8 mouse cellular contexts compared by ENCODE assay signal in the genomic region with DNA sequence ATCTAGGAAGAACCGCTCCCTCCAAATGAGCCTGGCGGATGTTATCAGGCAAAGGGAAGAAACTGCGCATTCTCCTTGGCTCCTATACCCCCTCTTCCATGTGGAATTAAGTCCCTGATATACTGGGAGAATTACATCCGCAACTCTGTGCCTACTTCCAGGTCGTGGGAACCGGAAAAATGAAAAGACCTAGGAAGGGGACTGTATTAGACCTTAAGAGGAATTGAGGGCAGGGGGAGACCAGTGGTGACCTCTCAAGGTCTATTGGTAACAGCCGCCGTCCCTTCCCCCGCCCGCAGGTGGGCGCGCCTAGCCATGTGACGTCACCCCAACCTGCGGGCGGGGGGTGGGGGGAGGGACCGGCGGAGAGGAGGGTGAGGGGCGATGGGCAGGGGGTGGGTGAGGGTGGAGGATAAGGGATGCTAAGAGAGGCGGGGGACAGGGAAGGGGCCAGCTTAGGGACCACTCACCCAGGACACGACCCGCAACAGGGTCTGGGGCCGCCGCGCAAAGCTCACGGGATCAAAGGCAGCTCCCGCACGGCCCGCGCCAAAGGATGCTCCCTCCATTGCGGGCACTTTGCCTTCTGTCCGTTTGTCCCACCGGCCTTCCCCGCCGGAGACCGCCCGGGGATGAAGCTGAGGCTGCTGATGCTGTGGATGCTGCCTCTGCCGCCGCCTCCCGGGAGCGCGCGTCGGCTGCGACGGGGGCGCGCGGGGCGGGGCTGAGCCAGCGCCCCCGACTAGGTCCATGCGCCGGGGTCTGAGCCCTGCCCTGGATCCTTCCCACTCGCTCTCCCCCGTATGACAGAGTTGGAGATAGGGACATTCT. TPM values are rescaled to one million over a fixed set of nuclear protein-coding genes. Genes with fewer than 3 reads are reported as not detected.
DNase-seq lines count a peak whose midpoint lies in the region; ATAC-seq and TF ChIP-seq lines count a peak whose summit lies in the region.

A gene (minus strand): TSS at position 705 of the 831 bp plus-strand sequence.

- intact Hi-C loops in heart, postnatal 36 days (cut with DNase I) = no loop called here

- H3K36me3 ChIP-seq in heart, embryonic 11.5 days (ENCODE audit: control insufficient read depth, insufficient read depth, low read length) = 0 out of 2 replicates have a peak, but pooled peaks cover 5% of the 10 kb centered on the region
- peaks cover 22% of the 10 kb centered on the region for H3K36me3 ChIP-seq in E14TG2a.4 (ENCODE audit: insufficient read depth, low read length)
- peaks cover 8% of the 10 kb centered on the region for H3K36me3 ChIP-seq in embryonic facial prominence, embryonic 11.5 days (replicated peaks; ENCODE audit: control insufficient read depth, insufficient read depth, low read depth, low read length)
- H3K36me3 ChIP-seq in intestine, embryonic 15.5 days = no peaks in the 10 kb centered on the region
- H3K36me3 ChIP-seq in midbrain, embryonic 14.5 days (ENCODE audit: control insufficient read depth, insufficient read depth, low read length) = peaks cover 14% of the 10 kb centered on the region

- TF ChIP-seq CTCF in E14TG2a.4 (conservative IDR thresholded peaks at IDR 0.05; ENCODE audit: low read length) = no peak

- ATAC-seq in heart, embryonic 11.5 days (replicated peaks; ENCODE audit: insufficient number of reproducible peaks, low FRiP score, low TSS enrichment) = no peak
- ATAC-seq in embryonic facial prominence, embryonic 11.5 days (replicated peaks; ENCODE audit: insufficient number of reproducible peaks, low FRiP score, low TSS enrichment, low read depth) = no peak
- 0 out of 2 replicates have a peak, but pooled peaks have one; percentile 3 for ATAC-seq in intestine, embryonic 15.5 days
- peak; percentile 66 for ATAC-seq in midbrain, embryonic 14.5 days (ENCODE audit: low FRiP score, low TSS enrichment)

- peaks cover 8% of the 10 kb centered on the region for H3K4me1 ChIP-seq in heart, embryonic 11.5 days (ENCODE audit: control insufficient read depth, insufficient read depth, low read length)
- H3K4me1 ChIP-seq in E14TG2a.4 (replicated peaks; ENCODE audit: low read depth, low read length) = peaks cover 67% of the 10 kb centered on the region
- H3K4me1 ChIP-seq in embryonic facial prominence, embryonic 11.5 days (ENCODE audit: control insufficient read depth, insufficient read depth, low read length) = peaks cover 4% of the 10 kb centered on the region
- H3K4me1 ChIP-seq in intestine, embryonic 15.5 days (replicated peaks) = peaks cover 21% of the 10 kb centered on the region
- peaks cover 29% of the 10 kb centered on the region for H3K4me1 ChIP-seq in midbrain, embryonic 14.5 days (ENCODE audit: control insufficient read depth, insufficient read depth, low read length)

- H3K9ac ChIP-seq in heart, embryonic 11.5 days (ENCODE audit: low read depth, low read length) = peak within 1 kb of the TSS; percentile 47
- peak within 1 kb of the TSS; percentile 63 for H3K9ac ChIP-seq in embryonic facial prominence, embryonic 11.5 days (replicated peaks; ENCODE audit: low read length)
- H3K9ac ChIP-seq in intestine, embryonic 15.5 days = peak within 1 kb of the TSS; percentile 51
- H3K9ac ChIP-seq in midbrain, embryonic 14.5 days (replicated peaks; ENCODE audit: low read length) = peak within 1 kb of the TSS; percentile 93

- no peak within 1 kb of the TSS for H3K27ac ChIP-seq in heart, embryonic 11.5 days (ENCODE audit: low read depth, low read length)
- H3K27ac ChIP-seq in embryonic facial prominence, embryonic 11.5 days (replicated peaks; ENCODE audit: low read depth, low read length) = no peak within 1 kb of the TSS
- no peak within 1 kb of the TSS for H3K27ac ChIP-seq in intestine, embryonic 15.5 days
- peak within 1 kb of the TSS; percentile 91 for H3K27ac ChIP-seq in midbrain, embryonic 14.5 days (replicated peaks; ENCODE audit: low read depth, low read length)

- H3K9me3 ChIP-seq in heart, embryonic 11.5 days (replicated peaks; ENCODE audit: control insufficient read depth, low read length) = no peaks in the 10 kb centered on the region
- H3K9me3 ChIP-seq in E14TG2a.4 (ENCODE audit: low read length) = no peaks in the 10 kb centered on the region
- no peaks in the 10 kb centered on the region for H3K9me3 ChIP-seq in embryonic facial prominence, embryonic 11.5 days (replicated peaks; ENCODE audit: control insufficient read depth, low read length)
- H3K9me3 ChIP-seq in intestine, embryonic 15.5 days = no peaks in the 10 kb centered on the region
- H3K9me3 ChIP-seq in midbrain, embryonic 14.5 days (ENCODE audit: control insufficient read depth, low read length) = no peaks in the 10 kb centered on the region

- H3K4me2 ChIP-seq in heart, embryonic 11.5 days = peak within 1 kb of the TSS; percentile 91
- peak within 1 kb of the TSS; percentile 93 for H3K4me2 ChIP-seq in embryonic facial prominence, embryonic 11.5 days (ENCODE audit: low read depth, low read length)
- H3K4me2 ChIP-seq in intestine, embryonic 15.5 days (replicated peaks) = peak within 1 kb of the TSS; percentile 92
- peak within 1 kb of the TSS; percentile 75 for H3K4me2 ChIP-seq in midbrain, embryonic 14.5 days (ENCODE audit: low read length)

- H3K4me3 ChIP-seq in heart, embryonic 11.5 days (ENCODE audit: low read depth, low read length) = peak within 1 kb of the TSS; percentile 64
- peak within 1 kb of the TSS; percentile 87 for H3K4me3 ChIP-seq in E14TG2a.4 (replicated peaks; ENCODE audit: low read length)
- H3K4me3 ChIP-seq in embryonic facial prominence, embryonic 11.5 days (ENCODE audit: low read depth, low read length) = peak within 1 kb of the TSS; percentile 65
- H3K4me3 ChIP-seq in intestine, embryonic 15.5 days (replicated peaks) = peak within 1 kb of the TSS; percentile 47
- peak within 1 kb of the TSS; percentile 73 for H3K4me3 ChIP-seq in midbrain, embryonic 14.5 days (replicated peaks; ENCODE audit: low read depth, low read length)

- WGBS in heart, embryonic 11.5 days (ENCODE audit: insufficient replicate concordance) = under 1% methylated on average over 55 of the region's 55 CpGs
- WGBS in embryonic facial prominence, embryonic 11.5 days = under 1% methylated on average over 51 of the region's 55 CpGs
- under 1% methylated on average over 50 of the region's 55 CpGs for WGBS in intestine, embryonic 15.5 days
- under 1% methylated on average over 50 of the region's 55 CpGs for WGBS in midbrain, embryonic 14.5 days

- DNase-seq in heart, postnatal 36 days = no peak
- peak; percentile 54 for DNase-seq in embryonic facial prominence, embryonic 11.5 days (ENCODE audit: low spot score)
- peak; percentile 80 for DNase-seq in midbrain, embryonic 14.5 days
- DNase-seq in yolk sac, embryonic 10.5 days (ENCODE audit: low spot score) = no peak
- DNase-seq in thymus, postnatal 25 days = no peak

- peaks cover 45% of the 10 kb centered on the region for H3K27me3 ChIP-seq in heart, embryonic 11.5 days (ENCODE audit: control insufficient read depth, insufficient read depth, low read length)
- H3K27me3 ChIP-seq in E14TG2a.4 (ENCODE audit: insufficient read depth, low read length) = peaks cover 40% of the 10 kb centered on the region
- peaks cover 36% of the 10 kb centered on the region for H3K27me3 ChIP-seq in embryonic facial prominence, embryonic 11.5 days (ENCODE audit: control insufficient read depth, insufficient read depth, low read length)
- H3K27me3 ChIP-seq in intestine, embryonic 15.5 days (replicated peaks) = peaks cover 46% of the 10 kb centered on the region
- H3K27me3 ChIP-seq in midbrain, embryonic 14.5 days (ENCODE audit: control insufficient read depth, insufficient read depth, low read length) = peaks cover 24% of the 10 kb centered on the region; the same call in 1 of the 2 replicates

RNA-seq across cellular contexts. Expression of the gene that starts here (rescaled TPM):
- polyA plus RNA-seq in heart, embryonic 11.5 days (2014; fragmentation: Nextera tagmentation; extraction: Ambion mirVana) = 0.39 and 0.65 TPM in 2 replicates
- under 1 TPM; 0.14 to 0.22 TPM for total RNA-seq in heart, postnatal 36 days (2021)
- 6.2 and 6.6 TPM in 2 replicates for polyA plus RNA-seq in embryonic facial prominence, embryonic 11.5 days (2014; fragmentation: Nextera tagmentation; extraction: Ambion mirVana)
- 7.0 and 7.7 TPM in 2 replicates for polyA plus RNA-seq in intestine, embryonic 15.5 days (2015; fragmentation: Nextera tagmentation; extraction: Ambion mirVana)
- polyA plus RNA-seq in midbrain, embryonic 14.5 days (2014; fragmentation: Nextera tagmentation; extraction: Ambion mirVana) = 147 and 169 TPM in 2 replicates

Comparison
In these comparisons a context has a peak if more than half of its experiments do, and no peak if none do; other contexts are left out.
1. RNA of the gene that starts here (polyA plus RNA-seq): 147 to 169 TPM in midbrain, embryonic 14.5 days; 7.0 to 7.7 TPM in intestine, embryonic 15.5 days, 6.2 to 6.6 TPM in embryonic facial prominence, embryonic 11.5 days and 0.39 to 0.65 TPM in heart, embryonic 11.5 days; every median in the first group is over 10 times any median in the second.
2. ATAC-seq: peak in intestine, embryonic 15.5 days (single experiment) and midbrain, embryonic 14.5 days (single experiment); none in heart, embryonic 11.5 days (single experiment) and embryonic facial prominence, embryonic 11.5 days (single experiment).
3. DNase-seq: peak in embryonic facial prominence, embryonic 11.5 days (single experiment) and midbrain, embryonic 14.5 days (single experiment); none in heart, postnatal 36 days (0 of 2), yolk sac, embryonic 10.5 days (single experiment) and thymus, postnatal 25 days (single experiment).
4. Peak in every context shown above with its lines, with median percentiles within 50 percentile points of each other: H3K4me2 ChIP-seq, H3K4me3 ChIP-seq and H3K9ac ChIP-seq.